Mouse (Mus musculus): ENCODE results near the gene Prr22. TPM values are rescaled to one million over a fixed set of nuclear protein-coding genes. Genes with fewer than 3 reads are reported as not detected.

Prr22 gene
- polyA plus RNA-seq, 1 experiment from 2014 or later: 1.4 TPM

- peaks cover 29% of the 10 kb centered on the region for H3K4me1 ChIP-seq
These were observed 8.0 kb upstream of the Prr22 start for GRCm38 (mm10) chr17:56761991-56762410.

GRCm38 (mm10) chr17:56762769-56763731, 7.0 kb upstream of the Prr22 start:
- H3K9ac ChIP-seq: no peak overlapping the region
- H3K4me2 ChIP-seq (replicated peaks): no peak overlapping the region
- H3K9me3 ChIP-seq: no peaks in the 10 kb centered on the region
- H3K4me3 ChIP-seq: no peak overlapping the region
- peaks cover 20% of the 10 kb centered on the region for H3K4me1 ChIP-seq
- H3K27me3 ChIP-seq: peaks cover 13% of the 10 kb centered on the region; the same call in 1 of the 2 replicates
- H3K27ac ChIP-seq: peak overlapping the region; percentile 41
- peaks cover 16% of the 10 kb centered on the region for H3K36me3 ChIP-seq
- ATAC-seq (ENCODE audit: insufficient number of reproducible peaks, insufficient read depth, low FRiP score, low TSS enrichment): no peak
- WGBS: 49% methylated on average over 27 of the region's 27 CpGs

More at GRCm38 (mm10) chr17:56761991-56762410, 8.0 kb upstream of the Prr22 start:
- peaks cover 24% of the 10 kb centered on the region for H3K27me3 ChIP-seq
- WGBS: under 1% methylated on average over 28 of the region's 28 CpGs
- H3K4me2 ChIP-seq (replicated peaks): peak overlapping the region; percentile 75
- peaks cover 7% of the 10 kb centered on the region for H3K36me3 ChIP-seq
- peak overlapping the region; percentile 57 for H3K9ac ChIP-seq
- H3K9me3 ChIP-seq: no peaks in the 10 kb centered on the region
- ATAC-seq (ENCODE audit: insufficient number of reproducible peaks, insufficient read depth, low FRiP score, low TSS enrichment): peak; percentile 8; the same call in 1 of the 2 replicates
- H3K4me3 ChIP-seq: peak overlapping the region; percentile 48
- peak overlapping the region; percentile 75 for H3K27ac ChIP-seq

GRCm38 (mm10) chr17:56763741-56764250, 6.3 kb upstream of the Prr22 start:
- H3K4me2 ChIP-seq (replicated peaks): peak overlapping the region; percentile 78; the same call in 1 of the 2 replicates
- no peak for ATAC-seq (ENCODE audit: insufficient number of reproducible peaks, insufficient read depth, low FRiP score, low TSS enrichment)
- WGBS: 75% methylated on average over 8 of the region's 8 CpGs
- no peak overlapping the region for H3K27ac ChIP-seq
- H3K27me3 ChIP-seq: peaks cover 10% of the 10 kb centered on the region; the same call in 1 of the 2 replicates
- peak overlapping the region; percentile 76; the same call in 1 of the 2 replicates for H3K4me3 ChIP-seq
- H3K4me1 ChIP-seq: peaks cover 20% of the 10 kb centered on the region
- peaks cover 24% of the 10 kb centered on the region for H3K36me3 ChIP-seq
- no peak overlapping the region for H3K9ac ChIP-seq
- H3K9me3 ChIP-seq: no peaks in the 10 kb centered on the region

GRCm38 (mm10) chr17:56764474-56765354, 5.3 kb upstream of the Prr22 start, which contains the start of gene Dus3l:
TSS of gene Dus3l (plus strand) at chr17:56764757.
- peak within 1 kb of the TSS; percentile 74 for H3K9ac ChIP-seq
- peaks cover 32% of the 10 kb centered on the region for H3K36me3 ChIP-seq
- WGBS: 2% methylated on average over 56 of the region's 58 CpGs
- peaks cover 9% of the 10 kb centered on the region; the same call in 1 of the 2 replicates for H3K27me3 ChIP-seq
- peak within 1 kb of the TSS; percentile 93 for H3K27ac ChIP-seq
- peak; percentile 70 for ATAC-seq (ENCODE audit: insufficient number of reproducible peaks, insufficient read depth, low FRiP score, low TSS enrichment)
- peak within 1 kb of the TSS; percentile 76 for H3K4me3 ChIP-seq
- H3K9me3 ChIP-seq: no peaks in the 10 kb centered on the region
- peak within 1 kb of the TSS; percentile 78 for H3K4me2 ChIP-seq (replicated peaks)
- H3K4me1 ChIP-seq: peaks cover 20% of the 10 kb centered on the region

- H3K27me3 ChIP-seq: peaks cover 4% of the 10 kb centered on the region; the same call in 1 of the 2 replicates
- H3K9ac ChIP-seq: peak overlapping the region; percentile 74
- H3K4me3 ChIP-seq: peak overlapping the region; percentile 76
- peaks cover 20% of the 10 kb centered on the region for H3K4me1 ChIP-seq
- peak overlapping the region; percentile 78 for H3K4me2 ChIP-seq (replicated peaks)
- ATAC-seq (ENCODE audit: insufficient number of reproducible peaks, insufficient read depth, low FRiP score, low TSS enrichment): no peak
- H3K36me3 ChIP-seq: peaks cover 39% of the 10 kb centered on the region
- no peaks in the 10 kb centered on the region for H3K9me3 ChIP-seq
- no peak overlapping the region for H3K27ac ChIP-seq
- 59% methylated on average over 12 of the region's 12 CpGs for WGBS
These were observed 4.6 kb upstream of the Prr22 start for GRCm38 (mm10) chr17:56765431-56765830.

- Histone ChIP-seq H3K9me3 (no peaks in the 10 kb centered on the region), H3K4me2 (replicated peaks) (no peak overlapping the region), H3K36me3 (peaks cover 48% of the 10 kb centered on the region), H3K4me1 (peaks cover 15% of the 10 kb centered on the region), H3K27ac (no peak overlapping the region), H3K27me3 (no peaks in the 10 kb centered on the region), H3K9ac (no peak overlapping the region), H3K4me3 (no peak overlapping the region)
- no peak for ATAC-seq (ENCODE audit: insufficient number of reproducible peaks, insufficient read depth, low FRiP score, low TSS enrichment)
- 92% methylated on average over 27 of the region's 27 CpGs for WGBS
These were observed 3.2 kb upstream of the Prr22 start for GRCm38 (mm10) chr17:56766631-56767405.

- Histone ChIP-seq H3K27ac (no peak overlapping the region), H3K4me1 (peaks cover 7% of the 10 kb centered on the region; the same call in 1 of the 2 replicates), H3K4me3 (no peak overlapping the region), H3K9me3 (no peaks in the 10 kb centered on the region), H3K9ac (no peak overlapping the region), H3K4me2 (replicated peaks) (no peak overlapping the region), H3K27me3 (no peaks in the 10 kb centered on the region), H3K36me3 (peaks cover 48% of the 10 kb centered on the region)
- 94% methylated on average over 29 of the region's 29 CpGs for WGBS
- no peak for ATAC-seq (ENCODE audit: insufficient number of reproducible peaks, insufficient read depth, low FRiP score, low TSS enrichment)
These were observed 2.4 kb upstream of the Prr22 start for GRCm38 (mm10) chr17:56767531-56768135.

GRCm38 (mm10) chr17:56768941-56769340, 1.1 kb upstream of the Prr22 start:
- H3K4me2 ChIP-seq (replicated peaks): no peak overlapping the region
- no peak for ATAC-seq (ENCODE audit: insufficient number of reproducible peaks, insufficient read depth, low FRiP score, low TSS enrichment)
- no peaks in the 10 kb centered on the region for H3K9me3 ChIP-seq
- H3K9ac ChIP-seq: no peak overlapping the region
- no peaks in the 10 kb centered on the region for H3K27me3 ChIP-seq
- WGBS: 94% methylated on average over 11 of the region's 11 CpGs
- H3K27ac ChIP-seq: no peak overlapping the region
- peaks cover 4% of the 10 kb centered on the region; the same call in 1 of the 2 replicates for H3K4me1 ChIP-seq
- H3K4me3 ChIP-seq: no peak overlapping the region
- H3K36me3 ChIP-seq: peaks cover 48% of the 10 kb centered on the region

GRCm38 (mm10) chr17:56777568-56777967, 7.5 kb downstream of the Prr22 start:
- H3K27ac ChIP-seq: no peak overlapping the region
- no peaks in the 10 kb centered on the region for H3K27me3 ChIP-seq
- no peaks in the 10 kb centered on the region for H3K9me3 ChIP-seq
- H3K4me1 ChIP-seq: no peaks in the 10 kb centered on the region
- H3K36me3 ChIP-seq: peaks cover 9% of the 10 kb centered on the region
- 88% methylated on average over 11 of the region's 11 CpGs for WGBS
- H3K4me3 ChIP-seq: no peak overlapping the region
- no peak overlapping the region for H3K4me2 ChIP-seq (replicated peaks)
- ATAC-seq (ENCODE audit: insufficient number of reproducible peaks, insufficient read depth, low FRiP score, low TSS enrichment): no peak
- no peak overlapping the region for H3K9ac ChIP-seq

- Histone ChIP-seq H3K36me3 (peaks cover 9% of the 10 kb centered on the region), H3K4me3 (no peak overlapping the region), H3K4me1 (no peaks in the 10 kb centered on the region), H3K27me3 (no peaks in the 10 kb centered on the region), H3K9me3 (no peaks in the 10 kb centered on the region), H3K27ac (no peak overlapping the region), H3K4me2 (replicated peaks) (no peak overlapping the region), H3K9ac (no peak overlapping the region)
- WGBS: 50% methylated on average over 3 of the region's 3 CpGs
- ATAC-seq (ENCODE audit: insufficient number of reproducible peaks, insufficient read depth, low FRiP score, low TSS enrichment): no peak
These were observed 8.8 kb downstream of the Prr22 start for GRCm38 (mm10) chr17:56778779-56779362.
